Mouse (Mus musculus): ENCODE data around the gene Zc3h10.

GRCm38 (mm10) chr10:128511189-128511588, 36.4 kb downstream of the Zc3h10 start:
- TF ChIP-seq TAL1 (IDR thresholded peaks at IDR 0.05; ENCODE audit: low read length): no peak
- TF ChIP-seq GATA1 (IDR thresholded peaks at IDR 0.05; ENCODE audit: low read length): no peak

Data from erythroblast, embryonic 14.5 days (primary cell).